Mouse (Mus musculus) neutrophil, adult 59 days (primary cell): ENCODE measurements around the gene Cideb. TPM values are rescaled to one million over a fixed set of nuclear protein-coding genes. Genes with fewer than 3 reads are reported as not detected.

ENCODE experiments used
- total RNA-seq, 2 experiments: library from RNA; stranded (reverse); gene quantifications; 1 replicate in 1 of 2; 2 replicates in 1 of 2; pipeline ENCODE4 v1.2.4; 2023

Gene Cideb
- total RNA-seq: under 1 TPM in 1 of 2 experiments, not detected in 1; 0.53 TPM

DNA sequence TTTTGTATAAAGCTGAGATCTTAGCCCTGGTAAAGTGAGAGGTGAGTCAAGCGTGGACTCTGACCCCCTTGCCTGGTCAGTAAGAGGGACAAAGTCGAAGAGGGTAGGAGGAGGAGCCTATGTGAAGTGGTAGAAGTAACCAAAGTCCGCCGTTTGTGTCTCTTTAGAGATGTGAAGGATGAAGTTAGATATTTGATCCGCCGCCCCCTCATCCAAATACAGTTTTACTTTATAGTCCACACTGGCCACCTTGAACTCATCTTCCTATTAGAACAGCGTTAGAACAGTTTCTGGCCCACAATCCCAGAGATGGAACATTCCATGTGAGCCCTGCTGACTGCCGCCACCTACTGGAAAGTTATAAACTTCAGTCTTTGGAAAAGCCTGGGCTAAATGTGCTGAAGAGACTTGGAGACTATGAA, at the start of gene Cideb:
Cideb (minus strand) TSS at position 96 of the 422 bp plus-strand sequence.

DNA sequence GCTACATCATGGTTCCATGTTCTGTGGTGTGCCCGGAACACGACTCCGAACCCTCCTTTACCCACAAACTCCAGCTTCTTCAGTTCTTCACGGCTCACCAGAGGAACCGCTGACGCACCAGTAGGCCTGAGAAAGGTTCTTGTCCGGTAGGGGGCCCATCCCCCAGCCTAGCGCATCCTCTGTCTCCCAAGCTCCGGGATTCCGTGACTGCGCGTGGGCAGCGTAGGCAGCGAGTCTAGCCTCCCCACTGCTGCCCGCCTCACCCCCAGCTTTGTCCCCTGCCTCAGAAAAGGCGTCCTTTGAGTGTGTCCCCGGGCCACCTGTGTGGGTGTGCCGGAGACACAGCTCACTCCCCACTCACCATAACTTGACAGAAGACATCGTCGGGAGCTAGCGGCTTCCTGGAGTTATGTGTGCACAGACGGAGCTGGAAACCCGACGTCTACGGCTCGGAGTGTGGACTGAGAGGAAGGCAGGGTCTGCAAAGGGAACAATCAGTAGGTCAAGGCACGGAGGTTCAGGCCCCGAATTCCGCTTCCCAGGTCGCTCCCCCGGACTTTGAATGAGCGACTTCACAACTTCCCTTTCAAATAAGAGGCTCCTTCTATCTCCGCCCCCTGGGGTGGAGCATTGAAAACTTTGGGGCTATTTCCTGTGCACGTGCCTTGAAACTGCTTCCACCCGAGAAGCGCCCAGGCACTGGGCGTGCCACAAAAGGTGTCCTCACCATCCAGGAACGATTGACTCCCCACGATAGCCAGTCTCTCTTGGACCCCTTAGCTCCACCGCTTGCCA, 30.2 kb upstream of the Cideb start, which contains the start of gene Ripk3:
Ripk3 (minus strand) TSS at position 610 of the 795 bp plus-strand sequence.

DNA sequence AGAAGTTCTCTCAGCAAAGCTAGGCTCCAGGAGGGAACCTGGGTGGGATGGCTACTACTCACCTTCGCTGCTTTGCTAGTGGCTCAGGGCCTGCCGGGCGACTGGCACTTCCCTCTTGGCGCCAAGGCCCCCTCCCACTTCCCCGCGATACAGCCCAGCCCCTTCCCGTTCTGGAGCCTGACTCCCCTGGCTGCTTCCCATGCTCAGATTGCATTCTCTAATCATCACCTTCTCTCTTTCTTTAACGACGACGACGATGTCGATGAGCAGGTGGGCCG, 25.6 kb upstream of the Cideb start, which contains the start of gene Adcy4:
Adcy4 (minus strand) TSS at position 138 of the 278 bp plus-strand sequence.

DNA sequence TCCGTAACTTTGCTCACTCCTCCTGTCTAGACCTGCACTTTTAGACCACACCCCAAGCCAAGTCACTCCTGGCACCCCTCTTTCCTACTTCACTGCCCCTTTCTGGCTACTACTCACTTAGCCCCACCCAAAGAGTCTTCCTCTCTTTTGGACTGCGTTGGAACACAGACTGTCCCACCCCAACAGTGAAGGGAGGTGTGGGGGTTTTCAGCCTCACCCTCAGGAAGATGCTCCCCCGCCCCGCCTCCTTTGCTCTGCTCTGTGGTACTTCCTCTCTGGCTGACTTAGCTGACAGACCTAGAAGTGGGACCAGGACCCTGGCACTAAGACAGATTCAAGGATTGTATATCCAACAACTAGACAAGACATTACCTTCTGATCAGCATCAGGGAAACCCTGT, 7.4 kb upstream of the Cideb start, which contains the start of gene Ltb4r1:
Ltb4r1 (plus strand) TSS at position 267 of the 400 bp plus-strand sequence.

DNA sequence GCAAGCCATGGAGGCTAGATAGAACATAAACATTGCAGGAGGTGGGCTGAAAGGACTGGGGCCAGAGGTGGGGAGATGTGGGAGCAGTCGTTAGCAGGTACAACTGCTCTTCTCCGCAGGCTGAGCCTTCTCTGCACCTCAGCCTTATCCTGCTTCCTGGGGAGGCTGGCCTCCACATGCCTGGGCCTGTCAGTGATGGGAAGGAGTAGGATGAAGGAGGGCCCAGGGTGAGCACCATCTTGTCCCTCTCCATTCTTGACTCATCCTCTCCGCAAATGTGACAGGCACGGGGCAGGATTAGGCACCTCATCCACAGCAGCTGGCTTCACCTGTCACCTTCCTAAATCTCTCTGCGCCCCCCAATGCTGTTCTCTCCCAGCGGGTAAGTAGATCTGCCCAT, 2.9 kb upstream of the Cideb start, which contains the start of gene Ltb4r2:
Ltb4r2 (plus strand) TSS at position 266 of the 400 bp plus-strand sequence.

DNA sequence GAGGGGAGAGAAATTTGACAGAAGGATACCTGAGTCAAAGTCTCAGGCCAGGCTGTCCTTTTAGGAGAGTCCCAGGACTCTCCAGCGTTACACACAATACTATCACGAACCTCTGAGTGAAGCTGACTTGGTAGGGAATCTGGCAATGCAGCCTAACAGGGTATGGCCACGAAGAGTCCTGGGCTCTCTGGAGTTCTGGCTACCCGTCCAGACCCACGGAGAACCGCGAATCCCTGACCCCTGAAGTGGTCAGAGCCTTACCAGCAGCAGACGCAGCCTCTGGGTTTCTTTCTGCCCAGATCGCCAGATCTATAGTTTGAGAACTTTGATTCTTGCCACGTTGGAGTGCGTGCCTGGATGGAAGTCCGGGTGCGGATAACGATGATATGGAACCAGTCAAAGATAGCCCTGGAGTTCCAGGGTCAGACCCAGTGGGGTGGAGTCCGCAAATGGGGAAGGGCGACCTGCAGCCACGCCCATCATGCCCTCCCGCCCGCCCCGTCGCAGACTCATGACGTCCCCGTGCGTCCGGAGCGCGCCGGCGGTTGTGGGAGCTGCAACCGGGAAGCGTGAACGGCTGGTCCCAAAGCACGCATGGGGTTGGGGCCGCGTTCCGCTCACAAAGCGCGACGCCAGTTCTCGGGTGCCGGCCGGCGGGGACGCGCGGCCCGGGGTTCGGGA, 12.9 kb downstream of the Cideb start, which contains the start of the genes Dhrs1 and Nop9:
Dhrs1 (minus strand) TSS at position 511 of the 681 bp plus-strand sequence.
Nop9 (plus strand) TSS at position 514 of the 681 bp plus-strand sequence.

DNA sequence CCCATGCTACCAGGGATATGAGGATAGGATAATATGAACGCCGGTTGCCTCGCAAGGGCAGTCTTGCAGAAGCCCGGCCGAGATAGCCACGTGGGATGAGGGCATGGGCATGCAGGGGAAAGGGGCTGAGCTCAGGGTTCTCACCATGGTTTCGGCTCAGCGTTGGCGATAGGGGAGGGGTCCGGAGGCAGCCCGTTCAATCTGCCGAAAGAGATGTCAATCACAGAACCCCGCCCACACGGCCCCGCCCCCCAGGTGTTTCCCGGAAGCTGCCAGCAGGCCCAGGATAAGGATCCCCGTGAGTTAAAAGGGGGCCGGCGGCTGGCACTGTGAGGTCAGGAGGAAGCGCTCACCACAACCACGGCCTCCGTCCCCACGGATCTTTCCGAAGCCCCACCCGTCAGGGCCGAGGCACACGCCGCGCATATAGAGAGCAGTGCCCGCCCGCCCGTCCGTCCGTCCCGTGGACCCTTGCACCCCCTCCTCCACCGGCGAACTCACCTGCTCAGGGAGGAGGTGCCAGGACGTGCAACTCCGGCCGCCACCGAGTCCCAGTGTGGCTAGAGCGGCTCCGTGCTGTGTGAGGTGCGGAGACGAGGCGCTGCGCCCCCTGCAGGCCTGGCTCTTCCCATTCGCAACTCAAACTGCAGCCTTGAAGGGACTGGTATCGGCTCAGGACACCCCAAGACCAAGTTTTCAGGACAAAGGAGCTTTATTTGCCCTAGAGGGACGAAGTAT, 36.4 kb downstream of the Cideb start, which contains the start of gene Rabggta:
Rabggta (minus strand) TSS at position 564 of the 738 bp plus-strand sequence.

DNA sequence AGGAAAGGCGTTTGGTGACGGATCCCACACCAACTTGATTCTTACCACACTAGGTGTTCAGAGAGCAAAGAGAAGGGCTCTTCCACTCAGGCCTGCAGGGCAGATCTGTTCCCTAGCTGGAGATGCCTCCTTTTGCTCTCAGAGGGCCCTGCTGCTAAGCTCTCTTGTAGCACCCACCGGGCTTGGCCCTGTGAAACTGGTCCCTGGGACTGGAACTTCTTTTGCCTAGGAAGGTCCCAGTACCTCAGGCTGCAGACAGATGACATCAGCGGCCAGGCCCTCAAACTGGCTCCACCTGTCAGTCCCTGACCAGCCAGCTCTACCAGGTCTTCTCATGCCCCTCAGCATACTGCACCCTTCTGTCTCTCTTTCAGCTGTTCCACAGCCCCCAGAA, 44.5 kb downstream of the Cideb start, which contains the start of gene Tgm1:
Tgm1 (minus strand) TSS at position 198 of the 394 bp plus-strand sequence.

Other genes with a start within 250 kb of the Cideb start
- not detected for gene Cpne6, start 248.0 kb downstream of the Cideb start, total RNA-seq
- not detected for gene Nrl, start 233.5 kb downstream of the Cideb start, total RNA-seq
- 10 to 100 TPM; 25.2 to 30.4 TPM for gene Pck2, start 218.2 kb downstream of the Cideb start, total RNA-seq
- 10 to 100 TPM; 51.8 to 54.8 TPM for gene Dcaf11, start 198.5 kb downstream of the Cideb start, total RNA-seq
- gene A730061H03Rik, start 198.1 kb downstream of the Cideb start, total RNA-seq: 1 to 10 TPM; 1.9 to 3.3 TPM
- gene Fitm1, start 182.8 kb downstream of the Cideb start, total RNA-seq: not detected
- 100 to 1,000 TPM; 138 to 143 TPM for gene Psme1, start 180.3 kb downstream of the Cideb start, total RNA-seq
- 1 to 10 TPM; 4.4 to 5.9 TPM for gene Emc9, start 173.2 kb downstream of the Cideb start, total RNA-seq
- gene Psme2, start 167.3 kb downstream of the Cideb start, total RNA-seq: 100 to 1,000 TPM; 180 to 210 TPM
- gene Rnf31, start 166.8 kb downstream of the Cideb start, total RNA-seq: 10 to 100 TPM; 57.6 to 74.7 TPM
- 10 to 100 TPM; 42.3 to 50.1 TPM for gene Irf9, start 154.9 kb downstream of the Cideb start, total RNA-seq
- gene Rec8, start 140.4 kb downstream of the Cideb start, total RNA-seq: 1 to 10 TPM in 1 of 2 experiments, not detected in 1; 1.3 TPM
- 10 to 100 TPM; 10.7 to 12.2 TPM for gene Ipo4, start 122.5 kb downstream of the Cideb start, total RNA-seq
- gene Gm49378, start 120.6 kb downstream of the Cideb start, total RNA-seq: 1 to 10 TPM in 1 of 2 experiments, under 1 TPM in 1; 0.79 to 2.4 TPM
- 10 to 100 TPM; 34.3 to 37.8 TPM for gene Tm9sf1, start 114.7 kb downstream of the Cideb start, total RNA-seq
- gene Tssk4, start 108.3 kb downstream of the Cideb start, total RNA-seq: 1 to 10 TPM; 1.6 to 2.0 TPM
- 10 to 100 TPM; 13.2 to 13.9 TPM for gene Mdp1, start 98.0 kb downstream of the Cideb start, total RNA-seq
- gene Gmpr2, start 86.5 kb downstream of the Cideb start, total RNA-seq: 10 to 100 TPM; 15.8 to 16.6 TPM
- gene Nedd8, start 86.3 kb downstream of the Cideb start, total RNA-seq: 100 to 1,000 TPM; 154 to 173 TPM
- gene Tinf2, start 76.6 kb downstream of the Cideb start, total RNA-seq: 10 to 100 TPM; 53.2 to 64.0 TPM
- 1 to 10 TPM in 1 of 2 experiments, under 1 TPM in 1; 0.71 to 1.4 TPM for gene Tgm1, start 44.5 kb downstream of the Cideb start, total RNA-seq
- 10 to 100 TPM; 23.8 to 27.4 TPM for gene Rabggta, start 36.2 kb downstream of the Cideb start, total RNA-seq
- 10 to 100 TPM; 53.1 to 63.6 TPM for gene Dhrs1, start 12.8 kb downstream of the Cideb start, total RNA-seq
- 10 to 100 TPM; 19.3 to 28.9 TPM for gene Nop9, start 12.8 kb downstream of the Cideb start, total RNA-seq
- under 1 TPM; 0.79 to 0.84 TPM for gene Ltb4r2, start 3.0 kb upstream of the Cideb start, total RNA-seq
- 100 to 1,000 TPM; 203 to 224 TPM for gene Ltb4r1, start 7.5 kb upstream of the Cideb start, total RNA-seq
- gene Adcy4, start 25.6 kb upstream of the Cideb start, total RNA-seq: under 1 TPM; 0.36 to 0.51 TPM
- gene Ripk3, start 30.4 kb upstream of the Cideb start, total RNA-seq: 10 to 100 TPM; 29.1 to 40.3 TPM
- not detected for gene Nfatc4, start 64.7 kb upstream of the Cideb start, total RNA-seq
- 1 to 10 TPM; 2.3 to 2.8 TPM for gene Nynrin, start 95.6 kb upstream of the Cideb start, total RNA-seq
- gene Cbln3, start 125.9 kb upstream of the Cideb start, total RNA-seq: under 1 TPM; 0.47 to 0.68 TPM
- gene Khnyn, start 126.5 kb upstream of the Cideb start, total RNA-seq: 10 to 100 TPM; 79.3 to 82.3 TPM
- 1 to 10 TPM; 1.7 to 3.6 TPM for gene Sdr39u1, start 141.8 kb upstream of the Cideb start, total RNA-seq
- not detected for gene Cma1, start 186.2 kb upstream of the Cideb start, total RNA-seq
- not detected for gene Cma2, start 192.5 kb upstream of the Cideb start, total RNA-seq